30 mouse cellular contexts compared by ENCODE assay signal in the genomic region with DNA sequence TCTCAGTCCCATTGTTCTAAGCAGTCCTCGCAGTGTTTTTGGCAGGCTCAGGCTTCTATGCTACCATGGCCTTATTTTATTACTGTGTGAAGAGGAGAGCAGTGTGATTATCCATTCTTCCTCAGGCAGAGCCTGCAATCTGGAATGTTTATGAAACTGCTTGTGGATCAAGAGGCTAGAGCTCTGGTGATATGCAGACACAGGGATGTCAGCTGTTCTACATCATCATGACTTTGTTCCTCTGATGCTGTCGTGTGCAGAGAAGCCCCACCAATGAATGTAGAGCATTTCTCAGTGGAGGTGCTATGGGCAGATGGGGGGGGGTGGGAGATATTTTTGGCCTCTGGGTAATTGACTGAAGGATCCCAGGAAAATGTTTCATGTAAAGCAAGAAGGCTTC.
DNase-seq lines count a peak whose midpoint lies in the region; ATAC-seq lines count a peak whose summit lies in the region.
"Had no signal": no experiment of that assay in that cellular context is flagged by ENCODE, and none has a peak within 500 bp of the region (broad histone marks: within the 10 kb centered on the region; RNA-seq: fewer than 3 reads in every experiment).

No protein-coding gene starts in this region.

- H3K27me3 ChIP-seq in kidney, embryonic 15.5 days: no peaks in the 10 kb centered on the region
- H3K27me3 ChIP-seq in intestine, embryonic 15.5 days (replicated peaks): no peaks in the 10 kb centered on the region
- H3K27me3 ChIP-seq: embryonic facial prominence, embryonic 15.5 days; forebrain, embryonic 12.5 days; heart, embryonic 15.5 days; hindbrain, embryonic 13.5 days; liver, embryonic 15.5 days; lung, embryonic 15.5 days had no signal

- no peaks in the 10 kb centered on the region for H3K36me3 ChIP-seq in kidney, embryonic 15.5 days
- no peaks in the 10 kb centered on the region for H3K36me3 ChIP-seq in intestine, embryonic 15.5 days
- H3K36me3 ChIP-seq: embryonic facial prominence, embryonic 15.5 days; forebrain, embryonic 12.5 days; heart, embryonic 10.5 days; heart, embryonic 15.5 days; hindbrain, embryonic 13.5 days; liver, embryonic 15.5 days; lung, embryonic 15.5 days had no signal

- H3K4me2 ChIP-seq in kidney, embryonic 15.5 days: no peak overlapping the region
- H3K4me2 ChIP-seq in intestine, embryonic 15.5 days (replicated peaks): no peak overlapping the region
- H3K4me2 ChIP-seq: embryonic facial prominence, embryonic 15.5 days; forebrain, embryonic 12.5 days; heart, embryonic 15.5 days; hindbrain, embryonic 13.5 days; liver, embryonic 15.5 days; lung, embryonic 15.5 days; midbrain, embryonic 11.5 days had no signal

- no peaks in the 10 kb centered on the region for H3K4me1 ChIP-seq in kidney, embryonic 15.5 days
- H3K4me1 ChIP-seq in intestine, embryonic 15.5 days (replicated peaks): no peaks in the 10 kb centered on the region
- H3K4me1 ChIP-seq: embryonic facial prominence, embryonic 15.5 days; forebrain, embryonic 12.5 days; heart, embryonic 10.5 days; hindbrain, embryonic 13.5 days; liver, embryonic 15.5 days; lung, embryonic 15.5 days had no signal

- no peak overlapping the region for H3K4me3 ChIP-seq in kidney, embryonic 15.5 days (replicated peaks)
- H3K4me3 ChIP-seq in intestine, embryonic 15.5 days (replicated peaks): no peak overlapping the region
- H3K4me3 ChIP-seq: embryonic facial prominence, embryonic 15.5 days; forebrain, embryonic 12.5 days; heart, embryonic 10.5 days; heart, embryonic 15.5 days; hindbrain, embryonic 13.5 days; liver, embryonic 15.5 days; lung, embryonic 15.5 days had no signal

- H3K9ac ChIP-seq in kidney, embryonic 15.5 days: no peak overlapping the region
- no peak overlapping the region for H3K9ac ChIP-seq in intestine, embryonic 15.5 days
- H3K9ac ChIP-seq: embryonic facial prominence, embryonic 15.5 days; forebrain, embryonic 12.5 days; heart, embryonic 15.5 days; hindbrain, embryonic 13.5 days; liver, embryonic 15.5 days; lung, embryonic 15.5 days had no signal

- intact Hi-C loops in left cerebral cortex, postnatal 25 days (cut with DNase I): no loop called here
- intact Hi-C loops in left cerebral cortex, postnatal 14 days (cut with DNase I): no loop called here

- H3K9me3 ChIP-seq in kidney, embryonic 15.5 days (replicated peaks): no peaks in the 10 kb centered on the region
- H3K9me3 ChIP-seq in intestine, embryonic 15.5 days: no peaks in the 10 kb centered on the region
- H3K9me3 ChIP-seq: embryonic facial prominence, embryonic 15.5 days; forebrain, embryonic 12.5 days; heart, embryonic 10.5 days; heart, embryonic 15.5 days; hindbrain, embryonic 13.5 days; liver, embryonic 15.5 days; lung, embryonic 15.5 days had no signal

- ATAC-seq in kidney, embryonic 15.5 days (replicated peaks; ENCODE audit: low FRiP score): 0 out of 2 replicates have a peak, but pooled peaks have one; percentile 40
- peak; percentile 56 for ATAC-seq in intestine, embryonic 15.5 days
- ATAC-seq: CD4-positive, CD25-positive, alpha-beta regulatory T cell, adult 4 months; midbrain, embryonic 16.5 days had no signal

- no peak overlapping the region for H3K27ac ChIP-seq in kidney, embryonic 15.5 days
- H3K27ac ChIP-seq in intestine, embryonic 15.5 days: no peak overlapping the region
- H3K27ac ChIP-seq: embryonic facial prominence, embryonic 15.5 days; forebrain, embryonic 12.5 days; heart, embryonic 10.5 days; heart, embryonic 15.5 days; hindbrain, embryonic 13.5 days; liver, embryonic 15.5 days; lung, embryonic 15.5 days had no signal

- WGBS in kidney, embryonic 15.5 days: 43% methylated on average over 2 of the region's 2 CpGs
- WGBS in intestine, embryonic 15.5 days: 23% methylated on average over 2 of the region's 2 CpGs

- no peak for DNase-seq in kidney, postnatal 36 days
- peak; percentile 6 to 13 for DNase-seq in left cerebral cortex, postnatal 25 days (ENCODE audit: low spot score in 2 of 2)
- no peak for DNase-seq in left cerebral cortex, postnatal 14 days (ENCODE audit: low spot score in 2 of 2)
- DNase-seq in telencephalon, adult 2 months (ENCODE audit: low read depth, low spot score): peak; percentile 28
- DNase-seq in yolk sac, embryonic 10.5 days (ENCODE audit: low spot score): no peak
- DNase-seq: adrenal gland, postnatal 14 days; cerebellum, adult 18-20 months; cerebellum, postnatal 10 days; gastrocnemius, postnatal 25 days; heart, adult 11 months; heart, postnatal 36 days; kidney, adult 8-10 months; kidney, postnatal 25 days; left cerebral cortex, postnatal 4 days; lung, postnatal 36 days; right cerebral cortex, postnatal 25 days; thymus, adult 2 months; thymus, postnatal 36 days had no signal

Comparison
In these comparisons a context has a peak if more than half of its experiments do, and no peak if none do; other contexts are left out.
1. DNase-seq: peak in left cerebral cortex, postnatal 25 days (2 of 2) and telencephalon, adult 2 months (single experiment); none in kidney, postnatal 36 days (0 of 2), left cerebral cortex, postnatal 14 days (0 of 2) and yolk sac, embryonic 10.5 days (single experiment).